Mouse (Mus musculus) midbrain, embryonic 13.5 days (tissue): ENCODE measurements around the gene Dmpk. TPM values are rescaled to one million over a fixed set of nuclear protein-coding genes. Genes with fewer than 3 reads are reported as not detected.

Experiments
- ATAC-seq: fragments of 200-750 bp; cut with Nextera tagmentation; 2 replicates; pipeline ENCODE4 v1.8.0; 2017; ENCODE audit warnings: mild to moderate bottlenecking, moderate TSS enrichment, moderate library complexity
- H3K27ac ChIP-seq: fragments of 300-500 bp; sonication (generic); 2 replicates; pipeline ENCODE4 v1.5.1; 2015; ENCODE audit warnings: inconsistent platforms, mild to moderate bottlenecking, moderate library complexity
- H3K27me3 ChIP-seq: fragments of 300-500 bp; sonication (generic); 2 replicates; pipeline ENCODE4 v1.6.1; 2015; ENCODE audit warnings: mild to moderate bottlenecking, inconsistent platforms
- H3K36me3 ChIP-seq: fragments of 300-500 bp; sonication (generic); 2 replicates; pipeline ENCODE4 v1.6.1; 2015; ENCODE audit warnings: mild to moderate bottlenecking, inconsistent platforms
- H3K4me1 ChIP-seq: fragments of 300-500 bp; sonication (generic); replicated peaks from 2 replicates; pipeline ENCODE4 v1.6.1; 2015; ENCODE audit warnings: inconsistent platforms
- H3K4me2 ChIP-seq: fragments of 300-500 bp; sonication (generic); replicated peaks from 2 replicates; pipeline ENCODE4 v1.6.1; 2015; ENCODE audit warnings: moderate library complexity, mild to moderate bottlenecking, inconsistent platforms
- H3K4me3 ChIP-seq: fragments of 300-500 bp; sonication (generic); replicated peaks from 2 replicates; pipeline ENCODE4 v1.5.1; 2015; ENCODE audit warnings: mild to moderate bottlenecking, inconsistent platforms
- H3K9ac ChIP-seq: fragments of 300-500 bp; sonication (generic); replicated peaks from 2 replicates; pipeline ENCODE4 v1.6.1; 2015; ENCODE audit warnings: mild to moderate bottlenecking, inconsistent platforms
- H3K9me3 ChIP-seq: fragments of 300-500 bp; sonication (generic); 2 replicates; pipeline ENCODE4 v1.6.1; 2016; ENCODE audit warnings: mild to moderate bottlenecking, inconsistent platforms
- WGBS: fragments of 180-500 bp; shearing (Covaris S2); methylation state at CpG from one replicate; pipeline ENCODE4 v1.1.7; 2015; 5-methylcytosine and 5-hydroxymethylcytosine counted together
- microRNA-seq: library from miRNA; unstranded; fragments of <30 nt; microRNA quantifications from one replicate; pipeline ENCODE4, GENCODE M21; 2016
- polyA plus RNA-seq: library from polyadenylated mRNA; unstranded; fragments of >200 nt; fragmentation: Nextera tagmentation; extraction: Ambion mirVana; gene quantifications from 2 replicates; pipeline ENCODE4 v1.2.1, GENCODE M21; 2015

The Dmpk gene
- polyA plus RNA-seq, 1 experiment from 2014 or later: 15.6 TPM

DNA sequence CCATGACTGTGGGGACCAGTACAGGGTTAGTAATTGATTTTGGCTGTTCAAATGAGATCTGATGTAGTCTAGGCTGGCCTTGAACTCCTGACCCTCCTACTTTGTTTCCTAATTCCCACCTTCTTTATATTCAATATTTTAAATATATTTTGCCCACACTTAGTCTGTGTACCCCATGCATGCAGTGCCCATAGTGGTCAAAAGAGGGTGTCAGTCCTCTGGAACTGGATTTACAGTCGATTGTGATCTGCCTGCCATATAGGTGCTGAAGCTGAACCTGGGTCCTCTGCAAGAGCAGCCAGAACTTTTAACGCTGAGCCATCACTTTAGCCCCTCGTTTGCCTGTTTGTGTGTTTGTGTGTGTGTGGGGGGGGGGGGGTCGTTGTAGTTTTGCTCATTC lies 47.0 kb downstream of the Dmpk start:
- peak; percentile 1; the same call in 1 of the 2 replicates for ATAC-seq
- H3K27ac ChIP-seq: peak overlapping the region; percentile 94
- WGBS: 34% methylated on average over 4 of the region's 4 CpGs
- H3K4me3 ChIP-seq: peak overlapping the region; percentile 44
- no peaks in the 10 kb centered on the region for H3K27me3 ChIP-seq
- peaks cover 23% of the 10 kb centered on the region for H3K36me3 ChIP-seq
- peak overlapping the region; percentile 67; the same call in 1 of the 2 replicates for H3K9ac ChIP-seq
- H3K4me1 ChIP-seq: peaks cover 19% of the 10 kb centered on the region
- peak overlapping the region; percentile 55 for H3K4me2 ChIP-seq
- no peaks in the 10 kb centered on the region for H3K9me3 ChIP-seq

DNA sequence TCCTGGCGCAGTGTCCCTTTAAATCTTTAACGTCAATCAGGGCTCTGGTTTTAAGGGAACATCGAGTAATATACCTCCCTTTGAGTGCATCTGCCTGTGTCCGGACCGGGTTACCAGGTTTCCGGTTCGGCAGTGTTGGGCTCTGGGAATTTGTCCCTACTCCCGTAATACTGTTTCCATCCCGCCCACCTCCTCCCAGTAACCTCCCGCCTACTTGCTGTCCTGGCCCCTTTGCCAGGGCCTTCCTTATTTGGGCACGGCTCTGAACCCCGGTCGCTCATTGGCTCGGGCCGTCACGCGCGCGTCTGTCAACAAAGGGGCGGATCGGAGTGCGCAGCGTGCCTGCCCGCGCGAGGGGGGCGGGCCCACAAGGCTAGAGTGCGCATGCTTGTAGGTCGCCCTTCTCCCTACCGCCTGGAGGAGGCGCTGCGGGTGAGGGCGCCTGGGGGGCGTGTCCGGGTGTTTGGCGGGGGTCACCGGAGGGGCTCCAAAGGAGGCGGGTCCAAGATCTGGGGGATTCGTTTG lies 47.7 kb downstream of the Dmpk start:
- Histone ChIP-seq H3K4me1 (peaks cover 19% of the 10 kb centered on the region), H3K9ac (peak overlapping the region; percentile 67), H3K9me3 (no peaks in the 10 kb centered on the region), H3K27me3 (no peaks in the 10 kb centered on the region), H3K4me2 (peak overlapping the region; percentile 55), H3K27ac (peak overlapping the region; percentile 94), H3K36me3 (peaks cover 30% of the 10 kb centered on the region), H3K4me3 (peak overlapping the region; percentile 44)
- under 1% methylated on average over 39 of the region's 39 CpGs for WGBS
- peak; percentile 99 for ATAC-seq

DNA sequence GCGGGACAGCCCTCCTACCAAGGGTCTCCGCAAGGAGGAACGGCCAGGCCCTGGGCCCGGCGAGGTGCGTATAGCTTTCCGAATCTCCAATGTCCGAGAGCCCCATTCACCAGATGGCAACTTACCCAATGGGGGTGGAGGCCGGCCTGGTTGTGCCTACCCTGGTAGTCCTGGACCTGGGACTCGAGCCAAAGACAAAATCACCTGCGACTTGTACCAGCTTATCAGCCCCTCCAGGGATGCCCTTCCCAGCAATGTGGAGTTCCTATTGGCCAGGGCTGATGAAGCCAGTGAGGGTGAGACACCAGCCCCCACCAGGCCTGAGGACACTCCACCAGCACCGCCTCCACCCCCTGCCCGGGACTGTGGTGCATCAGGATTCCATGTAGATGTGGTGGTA lies 52.5 kb downstream of the Dmpk start:
- Histone ChIP-seq H3K4me3 (no peak overlapping the region), H3K9ac (no peak overlapping the region), H3K4me1 (peaks cover 10% of the 10 kb centered on the region), H3K27me3 (no peaks in the 10 kb centered on the region), H3K27ac (no peak overlapping the region), H3K4me2 (no peak overlapping the region), H3K9me3 (no peaks in the 10 kb centered on the region), H3K36me3 (peaks cover 65% of the 10 kb centered on the region)
- WGBS: 95% methylated on average over 13 of the region's 13 CpGs
- ATAC-seq: no peak

DNA sequence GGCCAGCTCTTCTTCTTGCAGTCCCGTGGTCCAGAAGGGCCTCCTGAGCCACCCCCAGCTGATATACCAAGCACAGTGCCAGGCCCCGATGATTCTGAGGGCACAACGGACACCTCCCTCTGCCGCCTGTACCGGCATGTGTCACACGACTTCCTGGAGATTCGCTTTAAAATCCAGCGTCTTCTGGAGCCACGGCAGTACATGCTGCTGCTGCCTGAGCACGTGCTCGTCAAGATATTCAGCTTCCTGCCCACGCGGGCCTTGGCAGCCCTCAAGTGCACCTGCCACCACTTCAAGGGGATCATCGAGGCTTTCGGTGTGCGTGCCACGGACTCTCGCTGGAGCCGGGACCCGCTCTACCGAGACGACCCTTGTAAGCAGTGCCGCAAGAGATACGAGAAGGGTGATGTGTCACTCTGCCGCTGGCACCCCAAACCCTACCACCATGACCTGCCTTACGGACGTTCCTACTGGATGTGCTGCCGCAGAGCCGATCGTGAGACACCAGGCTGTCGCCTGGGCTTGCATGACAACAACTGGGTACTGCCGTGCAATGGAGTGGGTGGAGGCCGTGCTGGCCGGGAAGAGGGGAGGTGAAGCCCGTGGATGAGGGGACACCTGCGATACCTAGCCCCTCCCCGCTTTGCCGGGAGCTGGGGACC lies 53.2 kb downstream of the Dmpk start:
- no peak overlapping the region for H3K4me3 ChIP-seq
- no peak overlapping the region for H3K27ac ChIP-seq
- 92% methylated on average over 38 of the region's 38 CpGs for WGBS
- H3K36me3 ChIP-seq: peaks cover 69% of the 10 kb centered on the region
- no peak overlapping the region for H3K9ac ChIP-seq
- no peaks in the 10 kb centered on the region for H3K27me3 ChIP-seq
- H3K4me2 ChIP-seq: no peak overlapping the region
- no peak for ATAC-seq
- no peaks in the 10 kb centered on the region for H3K9me3 ChIP-seq
- peaks cover 8% of the 10 kb centered on the region for H3K4me1 ChIP-seq

DNA sequence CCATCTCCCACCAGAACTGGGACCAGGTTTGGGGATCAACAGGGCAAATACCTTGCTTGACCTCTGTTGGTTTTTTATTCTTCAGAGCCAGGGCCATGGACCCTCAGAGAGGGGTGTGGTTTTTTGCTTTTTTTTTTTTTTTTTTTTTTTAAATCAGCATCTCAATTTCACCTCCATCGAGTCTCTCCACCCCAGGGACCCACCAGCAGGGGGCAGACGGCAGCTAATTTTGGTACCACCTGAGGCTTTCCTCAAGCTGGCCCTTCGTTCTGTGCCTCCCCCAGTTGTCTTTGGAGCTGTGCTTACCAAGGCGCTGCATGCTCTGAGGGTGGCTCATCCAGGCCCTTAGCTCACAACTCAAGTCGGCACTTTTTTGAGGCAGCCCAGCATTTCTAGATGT lies 53.7 kb downstream of the Dmpk start:
- WGBS: 52% methylated on average over 5 of the region's 5 CpGs
- Histone ChIP-seq H3K4me3 (no peak overlapping the region), H3K27ac (no peak overlapping the region), H3K9me3 (no peaks in the 10 kb centered on the region), H3K27me3 (no peaks in the 10 kb centered on the region), H3K4me1 (0 out of 2 replicates have a peak, but pooled peaks cover 4% of the 10 kb centered on the region), H3K9ac (no peak overlapping the region), H3K4me2 (no peak overlapping the region), H3K36me3 (peaks cover 75% of the 10 kb centered on the region)
- ATAC-seq: no peak

Small RNAs within 50 kb of the gene (microRNA-seq; reads per million reads assigned to microRNA genes)
- 0.62 reads per million for gene Mir3100

Other genes starting within 250 kb of the Dmpk start
- 0.40 and 0.44 TPM in 2 replicates for gene Mill2, start 243.9 kb upstream of the Dmpk start, polyA plus RNA-seq
- 9.2 and 12.8 TPM in 2 replicates for gene Pglyrp1, start 212.5 kb upstream of the Dmpk start, polyA plus RNA-seq
- 20.0 and 23.6 TPM in 2 replicates for gene Ccdc61, start 173.4 kb upstream of the Dmpk start, polyA plus RNA-seq
- 16.5 and 18.6 TPM in 2 replicates for gene Nova2, start 158.0 kb upstream of the Dmpk start, polyA plus RNA-seq
- gene Nanos2, start 96.4 kb upstream of the Dmpk start, polyA plus RNA-seq: 0.26 and 0.58 TPM in 2 replicates
- 3.8 and 4.2 TPM in 2 replicates for gene Mypop, start 92.6 kb upstream of the Dmpk start, polyA plus RNA-seq
- 21.6 and 29.4 TPM in 2 replicates for gene Irf2bp1, start 79.8 kb upstream of the Dmpk start, polyA plus RNA-seq
- gene Foxa3, start 60.3 kb upstream of the Dmpk start, polyA plus RNA-seq: not detected in 2 replicates
- gene Sympk, start 59.5 kb upstream of the Dmpk start, polyA plus RNA-seq: 31.8 and 37.2 TPM in 2 replicates
- 0.09 TPM in 1 of 2 replicates, not detected in the other for gene Rsph6a, start 29.2 kb upstream of the Dmpk start, polyA plus RNA-seq
- gene Dmwd, start 7.6 kb upstream of the Dmpk start, polyA plus RNA-seq: 25.3 TPM in 2 replicates
- gene Six5, start 10.7 kb downstream of the Dmpk start, polyA plus RNA-seq: 2.7 and 3.2 TPM in 2 replicates
- 1.6 and 1.9 TPM in 2 replicates for gene Gm4969, start 34.5 kb downstream of the Dmpk start, polyA plus RNA-seq
- gene Fbxo46, start 36.0 kb downstream of the Dmpk start, polyA plus RNA-seq: 19.6 and 20.6 TPM in 2 replicates
- 22.5 and 23.9 TPM in 2 replicates for gene Qpctl, start 65.4 kb downstream of the Dmpk start, polyA plus RNA-seq
- gene Snrpd2, start 65.9 kb downstream of the Dmpk start, polyA plus RNA-seq: 124 and 126 TPM in 2 replicates
- 2.6 and 3.4 TPM in 2 replicates for gene Gipr, start 82.3 kb downstream of the Dmpk start, polyA plus RNA-seq
- 6.3 and 10.0 TPM in 2 replicates for gene Eml2, start 92.6 kb downstream of the Dmpk start, polyA plus RNA-seq
- gene Gpr4, start 128.7 kb downstream of the Dmpk start, polyA plus RNA-seq: 1.8 and 1.9 TPM in 2 replicates
- 39.4 and 40.5 TPM in 2 replicates for gene Opa3, start 144.5 kb downstream of the Dmpk start, polyA plus RNA-seq
- 28.6 and 38.0 TPM in 2 replicates for gene Vasp, start 188.0 kb downstream of the Dmpk start, polyA plus RNA-seq
- gene Ppm1n, start 196.2 kb downstream of the Dmpk start, polyA plus RNA-seq: 0.34 and 0.88 TPM in 2 replicates
- 97.4 and 102 TPM in 2 replicates for gene Rtn2, start 198.8 kb downstream of the Dmpk start, polyA plus RNA-seq
- not detected in 2 replicates for gene Fosb, start 226.2 kb downstream of the Dmpk start, polyA plus RNA-seq